Mouse (Mus musculus): ENCODE measurements around the gene Lrrc10.
"Not testable (repeated sequence)": the region's sequence is repeated elsewhere in the genome, so short reads cannot be mapped to it uniquely, and the experiment has no call there.

Gene Lrrc10

DNA sequence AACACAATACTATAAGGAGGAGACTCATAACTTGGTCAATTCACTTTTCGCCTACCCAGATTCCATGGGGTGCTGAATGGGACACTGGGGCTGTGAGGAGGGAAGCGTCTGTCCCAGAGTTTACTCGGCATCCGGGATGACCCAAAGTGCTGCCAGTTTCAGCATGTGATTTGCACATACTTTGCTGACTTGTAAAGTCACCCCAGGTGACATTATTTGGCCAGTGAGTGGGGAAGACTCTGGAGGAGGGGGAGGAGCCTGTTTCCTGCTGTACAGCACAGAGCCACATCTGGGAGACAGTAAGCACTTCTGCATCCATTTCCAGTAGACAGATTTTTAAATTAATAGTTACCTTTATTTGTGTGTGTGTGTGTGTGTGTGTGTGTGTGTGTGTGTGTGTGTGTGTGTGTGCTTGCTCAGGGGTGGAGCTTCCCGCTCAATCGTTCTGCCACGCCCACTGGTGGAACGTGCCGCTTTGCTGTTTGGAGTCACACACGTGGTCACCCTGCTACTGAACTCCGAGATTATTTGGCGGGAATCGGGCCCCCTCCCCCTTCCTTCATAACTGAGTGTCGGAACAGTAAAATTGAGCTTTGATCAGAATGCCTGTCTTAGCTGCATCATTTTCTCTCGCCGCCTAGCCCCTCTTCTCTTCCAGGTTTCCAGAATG is 1.5 kb upstream of the Lrrc10 start:
- not testable (repeated sequence) for DNase-seq (ENCODE audit: low read depth, low spot score)

DNA sequence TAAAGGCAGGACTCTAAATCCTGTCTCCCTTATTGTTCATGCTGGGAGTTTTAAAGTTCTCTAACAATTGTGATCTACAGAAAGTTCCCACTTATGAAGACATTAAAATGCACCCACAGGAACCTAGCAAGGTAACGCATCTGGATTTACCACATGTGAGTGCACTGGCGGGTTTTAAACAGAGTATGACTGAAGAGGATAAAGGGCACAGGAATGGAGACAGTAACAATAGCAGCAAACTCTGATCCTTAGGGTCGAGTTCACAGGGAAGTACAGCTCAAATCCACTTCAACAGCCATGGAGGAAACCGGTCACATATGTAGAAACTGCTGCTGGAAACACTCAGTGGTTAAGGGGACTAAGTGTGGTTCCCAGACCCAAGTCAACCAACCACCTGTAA is 4.1 kb downstream of the Lrrc10 start:
- no peak for DNase-seq (ENCODE audit: low read depth, low spot score)

DNA sequence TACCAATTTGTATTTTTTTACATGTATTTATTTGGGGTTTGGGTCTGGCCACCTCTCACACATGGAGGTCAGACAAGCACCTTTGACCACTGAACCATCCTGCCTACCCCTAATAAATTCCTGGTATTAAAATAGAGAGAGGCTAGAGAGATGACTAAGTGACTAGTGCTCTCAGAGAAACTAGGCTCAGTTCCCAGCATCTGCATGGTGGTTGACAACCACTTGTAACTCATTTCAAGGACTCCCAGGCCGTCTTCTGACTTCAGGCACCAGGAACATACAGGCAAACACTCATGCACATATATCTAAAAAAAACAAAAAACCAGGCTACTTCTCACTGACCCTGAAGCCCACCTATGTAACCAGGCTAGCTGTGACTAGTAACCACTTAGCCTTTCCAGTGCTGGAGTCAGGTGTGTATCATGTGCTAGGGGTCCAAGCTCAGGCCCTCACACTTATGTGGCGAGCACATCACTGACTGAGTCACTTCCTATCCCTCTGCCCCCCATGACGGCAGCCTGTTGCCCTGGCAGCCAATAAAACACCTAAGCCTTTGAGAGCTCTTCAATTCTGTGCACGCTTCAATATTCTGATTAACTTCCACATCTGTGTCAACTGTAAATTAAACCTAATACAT is 4.9 kb downstream of the Lrrc10 start:
- DNase-seq (ENCODE audit: low read depth, low spot score): no peak

DNA sequence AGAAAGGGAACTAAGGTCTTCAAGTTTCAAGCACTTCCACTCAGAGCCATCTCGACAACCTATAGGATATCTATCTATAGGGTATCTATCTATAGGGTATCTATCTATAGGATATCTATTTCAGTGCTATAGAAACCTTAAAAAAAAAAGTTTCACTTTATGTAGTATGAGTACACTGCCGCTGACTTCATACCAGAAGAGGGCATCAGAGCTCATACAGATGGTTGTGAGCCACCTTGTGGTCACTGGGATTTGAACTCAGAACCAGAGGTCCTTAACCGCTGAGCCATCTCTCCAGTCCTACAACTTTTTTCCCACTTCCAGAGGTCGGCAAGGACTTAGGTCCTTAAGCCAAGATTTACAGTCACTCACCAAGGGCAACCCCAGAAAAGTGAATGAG is 10.5 kb downstream of the Lrrc10 start:
- no peak for DNase-seq (ENCODE audit: low read depth, low spot score)

DNA sequence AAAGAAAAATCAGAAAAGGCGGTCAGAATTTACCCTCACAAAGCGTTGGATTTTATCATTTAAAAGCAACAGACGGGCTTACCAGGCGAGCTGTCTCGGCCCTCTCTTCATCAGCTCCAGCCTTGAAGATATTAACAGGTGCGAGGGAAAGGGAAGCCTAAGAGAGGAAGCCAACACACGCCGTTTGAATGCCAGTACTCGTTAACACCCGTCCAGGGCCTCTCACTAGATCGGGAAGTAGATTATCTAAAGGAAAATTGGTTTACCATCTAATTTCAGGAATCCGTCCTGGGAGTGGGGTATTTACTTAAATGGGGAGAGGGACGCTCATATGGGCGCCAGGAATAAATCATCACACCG is 17.7 kb downstream of the Lrrc10 start:
- no peak for DNase-seq (ENCODE audit: low read depth, low spot score)

DNA sequence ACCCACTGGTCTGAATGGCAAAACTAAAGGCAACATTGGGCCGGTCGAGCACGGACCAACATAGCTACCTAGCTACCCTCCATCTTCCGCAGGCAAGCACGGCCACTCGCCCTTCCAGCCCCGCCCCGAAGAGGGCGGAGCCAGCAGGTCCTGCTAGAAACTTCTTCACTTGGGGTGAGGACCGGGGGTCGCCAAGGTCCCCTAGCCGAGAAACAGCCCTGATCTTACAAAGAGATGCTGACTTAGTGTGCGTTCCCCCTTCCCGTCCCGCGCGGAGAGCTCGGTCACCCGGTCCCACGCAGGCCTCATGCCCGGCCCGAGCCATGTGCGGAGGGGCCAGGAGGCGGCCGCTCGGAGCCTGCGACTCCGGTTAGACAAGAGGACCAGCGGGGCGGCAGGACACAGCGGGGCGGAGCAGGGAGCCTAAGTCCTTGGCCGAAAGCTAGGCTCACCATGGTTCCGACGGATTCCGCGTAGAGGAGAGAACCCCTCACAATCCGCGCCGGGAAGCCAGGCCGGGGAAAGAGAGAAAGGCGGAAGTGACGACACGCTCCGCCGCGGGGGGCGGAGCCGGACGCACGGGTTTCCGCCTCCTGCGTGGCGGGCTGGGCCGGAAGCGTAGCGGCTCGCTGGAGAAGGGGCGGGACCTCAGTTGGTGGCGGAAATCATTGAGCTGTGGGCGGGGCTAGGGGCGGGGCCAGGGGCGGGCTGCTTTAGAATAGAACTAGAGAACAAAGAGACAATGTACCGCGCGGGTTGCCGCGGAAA is 18.3 kb downstream of the Lrrc10 start, which contains the start of gene Cct2:
Gene Cct2 (minus strand): TSS at position 561 of the 768 bp plus-strand sequence.
- DNase-seq (ENCODE audit: low read depth, low spot score): peak; percentile 93

DNA sequence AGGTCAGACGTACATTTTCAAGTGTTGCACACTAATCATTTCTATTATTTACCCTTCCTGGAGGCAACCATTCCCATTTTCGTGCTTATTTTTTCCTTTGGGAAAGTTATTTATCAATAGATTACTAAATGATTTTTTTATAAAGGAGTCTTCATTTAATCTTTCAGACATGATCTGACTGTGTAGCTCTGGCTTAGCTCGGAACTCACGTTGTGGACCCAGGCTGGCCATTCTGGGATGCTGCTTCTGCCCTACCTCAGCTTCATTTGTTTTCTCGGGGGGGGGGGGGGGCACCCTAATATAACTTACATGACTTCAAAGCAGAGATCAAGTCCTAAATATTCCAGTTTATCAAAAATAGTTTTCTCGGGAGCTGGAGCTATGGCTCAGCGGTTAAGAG is 18.9 kb downstream of the Lrrc10 start:
- no peak for DNase-seq (ENCODE audit: low read depth, low spot score)

DNA sequence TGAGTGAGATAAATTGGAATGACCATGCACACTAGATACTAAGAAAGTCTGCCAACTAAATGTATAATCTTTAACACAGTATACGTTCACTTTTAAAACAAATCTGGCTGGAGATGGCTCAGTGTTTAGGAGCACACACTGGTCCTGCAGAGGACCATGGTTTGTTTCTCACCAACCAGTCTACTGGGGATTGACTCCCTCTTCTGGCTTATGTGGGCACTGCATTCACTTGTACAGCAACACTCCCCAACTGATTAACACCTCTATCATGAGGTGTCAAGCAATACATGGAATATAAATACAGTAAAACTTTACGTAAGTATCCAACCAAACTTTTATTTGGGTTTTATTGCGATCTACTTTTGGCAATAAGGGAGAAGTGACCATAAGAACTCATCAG is 24.0 kb downstream of the Lrrc10 start:
- no peak for DNase-seq (ENCODE audit: low read depth, low spot score)

DNA sequence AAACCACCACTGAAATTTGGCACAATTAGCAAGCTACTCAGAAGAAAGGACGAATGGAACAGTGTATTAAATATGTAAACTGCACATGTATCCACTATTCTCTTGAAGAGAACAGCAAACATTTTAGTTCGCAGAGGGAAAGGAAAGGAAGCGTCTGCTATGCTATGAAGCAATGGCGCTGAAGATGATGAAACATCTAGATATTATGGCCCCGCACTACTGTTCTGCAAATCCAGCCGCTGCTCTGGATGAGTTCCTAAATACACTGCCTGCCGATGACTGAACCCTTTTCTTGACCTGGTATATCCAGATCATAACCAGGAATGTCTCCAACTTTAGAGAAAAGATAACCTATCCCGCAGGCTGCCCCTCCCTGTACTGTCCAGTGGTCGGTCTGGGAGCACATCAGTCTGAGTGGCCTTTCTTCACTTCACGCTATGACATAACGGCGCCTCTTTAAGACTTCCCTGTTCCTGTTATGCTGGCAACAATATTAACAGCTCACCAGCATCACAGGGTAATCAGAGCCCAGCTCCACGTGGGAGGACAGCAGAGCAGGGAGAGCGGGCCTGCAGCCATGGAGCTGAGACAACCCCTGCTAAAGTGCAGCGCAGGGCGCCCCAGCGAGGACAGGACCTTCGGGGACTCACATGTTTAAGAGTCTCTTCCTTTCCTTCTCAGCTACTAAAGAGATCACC is 27.2 kb downstream of the Lrrc10 start:
- DNase-seq (ENCODE audit: low read depth, low spot score): no peak

DNA sequence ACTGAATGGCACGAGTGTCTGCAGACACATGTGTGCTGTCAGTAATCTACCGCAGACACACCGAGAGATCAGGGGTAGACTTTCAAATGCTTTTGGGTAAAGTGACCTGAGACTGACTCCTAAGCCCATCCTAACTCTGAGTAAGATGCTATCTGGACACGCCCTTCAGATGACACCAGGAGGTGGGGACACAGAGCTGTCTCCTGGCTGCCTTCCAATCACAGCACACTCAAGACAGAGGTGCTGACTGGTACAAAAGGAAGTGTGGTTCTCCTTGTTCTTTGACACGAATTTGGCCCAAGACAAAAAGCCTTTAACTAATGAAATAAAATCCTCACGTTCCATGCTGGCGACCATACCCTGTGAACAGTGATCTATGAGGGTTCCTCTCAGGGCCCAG is 28.0 kb downstream of the Lrrc10 start:
- DNase-seq (ENCODE audit: low read depth, low spot score): no peak

DNA sequence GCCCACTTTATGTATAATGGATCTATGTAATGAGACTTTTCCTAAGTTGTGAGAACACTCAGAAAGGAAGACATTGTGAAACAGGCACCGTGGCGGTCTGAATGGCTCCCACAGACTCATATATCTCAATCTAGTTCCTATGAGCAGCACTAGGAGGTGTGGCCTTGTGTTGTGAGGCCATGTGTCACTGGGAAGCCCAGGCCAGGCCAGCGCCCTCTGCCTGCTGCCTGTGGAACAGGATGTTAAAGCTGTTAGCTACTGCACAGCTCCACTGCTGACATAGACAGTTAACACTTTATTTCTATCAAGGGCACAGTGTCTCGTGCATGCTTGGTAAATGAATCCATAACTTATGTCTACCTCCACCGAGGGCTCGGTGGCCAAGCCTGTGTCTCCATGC is 33.1 kb downstream of the Lrrc10 start:
- peak; percentile 42 for DNase-seq (ENCODE audit: low read depth, low spot score)

DNA sequence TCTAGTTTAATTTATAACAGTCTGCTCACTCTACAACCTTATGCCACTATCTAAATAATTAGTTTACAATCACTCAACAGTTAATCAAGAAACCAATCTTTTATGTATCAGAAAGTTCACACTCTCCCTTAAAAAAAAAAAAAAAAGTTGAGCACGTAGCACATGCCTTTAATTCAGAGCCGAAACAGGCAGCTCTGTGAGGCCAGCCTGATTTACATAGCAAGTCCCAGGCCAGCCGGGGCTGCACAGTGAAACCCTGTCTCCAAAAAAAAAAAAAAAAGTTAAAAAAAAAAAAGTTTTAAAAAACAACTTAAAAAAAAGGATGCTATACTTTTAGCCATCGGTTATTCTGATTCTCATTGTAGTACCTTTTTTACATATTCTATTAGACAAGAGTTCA is 36.2 kb downstream of the Lrrc10 start:
- DNase-seq (ENCODE audit: low read depth, low spot score): no peak

DNA sequence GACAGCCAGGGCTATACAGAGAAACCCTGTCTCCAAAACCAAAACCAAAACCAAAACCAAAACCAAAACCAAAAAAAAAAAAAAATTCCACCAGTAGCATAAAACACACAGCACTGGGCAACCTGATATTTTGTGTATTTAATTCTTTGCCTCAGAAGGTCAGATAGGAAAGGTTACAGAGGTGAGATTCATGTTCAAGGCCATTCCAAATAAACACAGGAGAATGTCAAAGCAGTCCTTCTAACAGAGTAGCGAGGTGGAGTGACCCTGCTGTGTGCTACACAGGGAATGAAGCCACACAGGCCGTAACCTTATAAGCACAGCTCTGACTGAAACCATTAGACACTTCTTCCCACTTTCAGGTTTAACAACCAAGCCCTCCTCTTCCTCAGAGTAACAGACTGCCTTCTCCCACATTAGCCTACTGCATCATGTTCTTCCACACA is 36.8 kb downstream of the Lrrc10 start:
- no peak for DNase-seq (ENCODE audit: low read depth, low spot score)

DNA sequence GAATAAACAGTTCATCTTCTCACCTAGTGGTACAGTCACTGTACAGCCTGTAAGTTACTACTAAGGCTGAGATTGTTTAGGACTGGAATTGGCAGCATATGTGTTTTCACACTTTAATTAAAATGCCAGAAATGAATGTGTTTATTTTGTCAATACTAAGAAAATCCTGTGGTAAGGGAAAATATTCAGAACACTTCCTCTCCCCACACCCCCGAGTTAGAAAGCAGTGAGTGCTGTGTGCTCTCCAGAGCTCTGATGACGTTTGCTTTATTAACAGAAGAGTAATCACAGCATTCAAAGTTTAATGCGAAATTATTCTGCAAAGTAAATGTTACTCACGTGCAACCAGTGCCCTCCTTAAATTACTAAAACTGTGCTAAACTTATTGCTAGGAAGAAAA is 44.5 kb downstream of the Lrrc10 start:
- DNase-seq (ENCODE audit: low read depth, low spot score): no peak

DNA sequence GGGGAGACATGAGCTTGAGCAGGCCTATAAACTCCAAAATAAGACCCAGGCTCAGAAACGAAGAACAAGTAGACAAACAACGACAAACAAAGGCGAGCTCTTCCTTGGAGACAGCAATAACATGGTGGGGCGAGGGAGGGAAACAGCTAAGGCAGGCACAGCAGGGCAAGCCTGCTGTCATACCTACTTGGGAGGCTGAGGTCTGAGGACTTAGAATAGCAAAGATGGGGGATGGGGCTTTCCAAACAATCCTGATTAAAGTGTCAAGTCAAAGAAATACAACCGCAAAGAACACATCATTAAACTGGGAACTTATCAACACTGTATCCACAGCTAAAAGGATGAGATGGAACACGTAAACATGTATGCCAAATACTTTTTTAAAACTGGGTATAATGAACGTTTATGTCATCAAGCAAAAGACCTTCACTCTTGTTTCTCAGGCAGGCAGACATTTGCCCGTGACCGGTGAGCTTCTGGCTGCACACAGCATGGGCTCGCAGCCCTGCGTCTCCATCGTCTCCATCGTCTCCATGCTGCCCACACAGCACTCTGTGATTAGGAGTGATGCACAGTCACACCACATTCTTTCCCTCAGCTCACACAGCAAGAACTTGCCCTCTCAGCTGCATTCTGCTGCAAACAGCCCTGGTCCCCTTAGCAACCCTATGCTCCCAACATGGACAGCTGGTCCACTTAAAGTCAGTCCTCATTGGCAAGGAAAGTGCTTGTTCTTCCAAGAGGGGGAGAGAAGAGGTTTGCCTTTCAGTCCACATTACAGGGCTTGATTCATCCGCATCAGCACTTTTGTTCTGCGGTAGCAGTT is 49.6 kb downstream of the Lrrc10 start:
- DNase-seq (ENCODE audit: low read depth, low spot score): no peak

DNA sequence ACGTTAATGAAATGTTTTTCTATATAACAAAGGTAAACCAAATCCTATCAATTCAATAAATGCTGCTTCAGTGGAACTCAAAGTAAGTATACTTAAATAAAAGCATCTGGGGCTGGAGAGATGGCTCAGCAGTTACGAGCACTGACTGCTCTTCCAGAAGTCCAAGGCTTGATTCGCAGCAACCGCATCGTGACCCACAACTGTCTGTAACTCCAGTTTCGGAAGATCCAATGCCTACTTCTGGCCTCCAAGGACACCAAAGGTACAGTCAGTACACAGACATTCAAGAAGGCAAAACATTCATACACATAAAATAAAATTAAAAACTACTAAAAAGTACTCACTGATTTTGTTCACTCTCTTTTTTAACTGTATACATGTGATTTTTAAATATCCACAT is 51.0 kb downstream of the Lrrc10 start:
- DNase-seq (ENCODE audit: low read depth, low spot score): no peak

Measured in WW6 (cell line).